Mouse (Mus musculus) heart, embryonic 11.5 days (tissue): ENCODE measurements around the gene Spink4. TPM values are rescaled to one million over a fixed set of nuclear protein-coding genes. Genes with fewer than 3 reads are reported as not detected.

Source experiments
- ATAC-seq: fragments of 200-750 bp; cut with Nextera tagmentation; replicated peaks from 2 replicates; pipeline ENCODE4 v1.8.0; 2017; ENCODE audit warnings: moderate library complexity; ENCODE audit not compliant: insufficient number of reproducible peaks, low FRiP score, low TSS enrichment
- H3K27ac ChIP-seq: fragments of 300-500 bp; sonication (generic); 2 replicates; pipeline ENCODE4 v1.5.1; 2014; ENCODE audit warnings: mild to moderate bottlenecking, low read depth, low read length
- H3K27me3 ChIP-seq: fragments of 300-500 bp; sonication (generic); 2 replicates; pipeline ENCODE4 v1.6.1; 2014; ENCODE audit warnings: mild to moderate bottlenecking, low read length, mixed read lengths; ENCODE audit not compliant: control insufficient read depth, insufficient read depth
- H3K36me3 ChIP-seq: fragments of 300-500 bp; sonication (generic); 2 replicates; pipeline ENCODE4 v1.6.1; 2014; ENCODE audit warnings: mild to moderate bottlenecking, low read length, moderate library complexity, mixed read lengths; ENCODE audit not compliant: control insufficient read depth, insufficient read depth
- H3K4me1 ChIP-seq: fragments of 300-500 bp; sonication (generic); 2 replicates; pipeline ENCODE4 v1.6.1; 2014; ENCODE audit warnings: low read length; ENCODE audit not compliant: control insufficient read depth, insufficient read depth
- H3K4me2 ChIP-seq: fragments of 300-500 bp; sonication (generic); 2 replicates; pipeline ENCODE4 v1.6.1; 2014; ENCODE audit warnings: mild to moderate bottlenecking, moderate library complexity
- H3K4me3 ChIP-seq: fragments of 300-500 bp; sonication (generic); 2 replicates; pipeline ENCODE4 v1.5.1; 2014; ENCODE audit warnings: low read depth, low read length
- H3K9ac ChIP-seq: fragments of 300-500 bp; sonication (generic); 2 replicates; pipeline ENCODE4 v1.6.1; 2014; ENCODE audit warnings: mild to moderate bottlenecking, low read depth, low read length, moderate library complexity
- H3K9me3 ChIP-seq: fragments of 300-500 bp; sonication (generic); replicated peaks from 2 replicates; pipeline ENCODE4 v1.6.1; 2016; ENCODE audit warnings: low read length; ENCODE audit not compliant: control insufficient read depth
- WGBS: fragments of 180-500 bp; shearing (Covaris S2); extraction: QIAGEN DNeasy Blood & Tissue Kit; methylation state at CpG from one replicate; pipeline ENCODE4 v1.1.7; 2014; ENCODE audit not compliant: insufficient replicate concordance; 5-methylcytosine and 5-hydroxymethylcytosine counted together
- polyA plus RNA-seq: library from polyadenylated mRNA; unstranded; fragments of >200 nt; fragmentation: Nextera tagmentation; extraction: Ambion mirVana; gene quantifications from 2 replicates; pipeline ENCODE4 v1.2.1, GENCODE M21; 2014

Spink4 gene
- polyA plus RNA-seq, 1 experiment from 2014 or later: 5.9 TPM

DNA sequence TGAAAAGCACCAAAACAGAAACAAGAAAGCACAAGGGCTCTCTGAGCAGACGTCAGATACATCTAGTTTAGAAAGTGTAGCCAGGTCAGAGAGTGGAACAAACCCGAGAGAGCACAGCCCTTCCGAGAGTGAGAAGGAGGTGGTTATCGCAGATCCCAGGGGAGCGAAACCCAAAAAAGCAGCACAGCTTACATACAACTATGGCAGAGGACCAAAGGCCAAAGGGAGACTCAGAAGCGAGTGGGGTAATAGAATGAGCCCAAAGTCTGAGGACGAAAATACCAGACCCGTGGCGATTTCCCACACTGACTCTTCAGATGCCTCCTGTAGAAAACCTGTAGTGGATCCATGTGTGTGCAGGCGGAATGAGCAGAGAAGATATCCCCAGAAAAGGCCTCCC is 56.8 kb downstream of the Spink4 start:
- no peak overlapping the region for H3K4me2 ChIP-seq
- peaks cover 23% of the 10 kb centered on the region for H3K36me3 ChIP-seq
- no peak overlapping the region for H3K27ac ChIP-seq
- H3K27me3 ChIP-seq: no peaks in the 10 kb centered on the region
- 90% methylated on average over 10 of the region's 10 CpGs for WGBS
- no peaks in the 10 kb centered on the region for H3K9me3 ChIP-seq
- H3K9ac ChIP-seq: no peak overlapping the region
- ATAC-seq: no peak
- no peak overlapping the region for H3K4me3 ChIP-seq
- H3K4me1 ChIP-seq: peaks cover 9% of the 10 kb centered on the region; the same call in 1 of the 2 replicates

DNA sequence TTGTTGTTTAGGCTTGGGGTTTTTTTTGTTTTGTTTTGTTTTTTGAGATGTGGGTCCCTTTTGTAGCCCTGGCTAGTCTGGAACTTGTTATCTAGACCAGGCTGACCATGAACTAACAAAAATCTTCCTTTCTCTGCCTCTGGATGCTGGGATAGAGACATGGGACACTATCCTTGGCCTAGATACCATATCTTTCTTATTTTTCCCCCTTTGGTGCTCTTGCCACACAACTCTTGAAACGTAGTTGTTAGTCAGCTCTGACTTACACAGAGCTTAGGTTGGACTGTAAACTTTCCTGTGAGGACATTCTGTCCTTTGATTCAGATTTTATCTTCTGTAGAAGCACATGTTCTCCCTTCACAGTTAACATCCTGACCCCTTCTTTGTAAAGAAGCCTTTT is 59.6 kb downstream of the Spink4 start:
- ATAC-seq: no peak
- Histone ChIP-seq H3K4me2 (no peak overlapping the region), H3K9me3 (no peaks in the 10 kb centered on the region), H3K36me3 (peaks cover 23% of the 10 kb centered on the region), H3K27ac (no peak overlapping the region), H3K27me3 (no peaks in the 10 kb centered on the region), H3K9ac (no peak overlapping the region), H3K4me3 (no peak overlapping the region), H3K4me1 (no peaks in the 10 kb centered on the region)
- WGBS: 100% methylated on average over 1 of the region's 1 CpGs

Other genes starting within 250 kb of the Spink4 start
- 26.4 and 28.0 TPM in 2 replicates for gene Aptx, start 216.9 kb upstream of the Spink4 start, polyA plus RNA-seq
- gene Dnaja1, start 197.9 kb upstream of the Spink4 start, polyA plus RNA-seq: 317 and 358 TPM in 2 replicates
- gene Smu1, start 162.1 kb upstream of the Spink4 start, polyA plus RNA-seq: 105 and 123 TPM in 2 replicates
- gene B4galt1, start 66.0 kb upstream of the Spink4 start, polyA plus RNA-seq: 43.9 and 50.2 TPM in 2 replicates
- 199 and 217 TPM in 2 replicates for gene Bag1, start 28.2 kb downstream of the Spink4 start, polyA plus RNA-seq
- 78.2 and 90.4 TPM in 2 replicates for gene Chmp5, start 28.4 kb downstream of the Spink4 start, polyA plus RNA-seq
- gene Nfx1, start 50.9 kb downstream of the Spink4 start, polyA plus RNA-seq: 67.7 and 68.3 TPM in 2 replicates
- gene Aqp7, start 128.1 kb downstream of the Spink4 start, polyA plus RNA-seq: 0.14 and 0.20 TPM in 2 replicates
- gene Aqp3, start 178.1 kb downstream of the Spink4 start, polyA plus RNA-seq: 3.7 and 7.3 TPM in 2 replicates
- gene Nol6, start 204.4 kb downstream of the Spink4 start, polyA plus RNA-seq: 13.5 and 17.1 TPM in 2 replicates
- gene Ube2r2, start 215.7 kb downstream of the Spink4 start, polyA plus RNA-seq: 75.0 and 75.7 TPM in 2 replicates